Mouse (Mus musculus): ENCODE data around the gene Mtor. TPM values are rescaled to one million over a fixed set of nuclear protein-coding genes. Genes with fewer than 3 reads are reported as not detected.

The Mtor gene
- polyA plus RNA-seq, 1 experiment from 2014 or later, result 15.2 TPM

GRCm38 (mm10) chr4:148591171-148591630 lies 142.8 kb downstream of the Mtor start, which contains the start of gene Srm:
Gene Srm, plus strand, starts transcription at chr4:148591503.
- ATAC-seq (ENCODE audit: insufficient read depth, low FRiP score), result peak; percentile 99
- under 1% methylated on average over 50 of the region's 50 CpGs for WGBS
- peaks cover 21% of the 10 kb centered on the region for H3K36me3 ChIP-seq (ENCODE audit: control insufficient read depth, insufficient read depth, low read length)
- peak within 1 kb of the TSS; percentile 92 for H3K4me2 ChIP-seq (ENCODE audit: low read depth, low read length)
- H3K4me3 ChIP-seq (replicated peaks; ENCODE audit: low read length), result peak within 1 kb of the TSS; percentile 94
- peak within 1 kb of the TSS; percentile 90 for H3K9ac ChIP-seq (ENCODE audit: low read length)
- peak within 1 kb of the TSS; percentile 72 for H3K27ac ChIP-seq (ENCODE audit: low read length)
- H3K9me3 ChIP-seq (replicated peaks; ENCODE audit: control insufficient read depth, low read length), result no peaks in the 10 kb centered on the region
- H3K4me1 ChIP-seq (ENCODE audit: control insufficient read depth, insufficient read depth, low read length), result peaks cover 10% of the 10 kb centered on the region; the same call in 1 of the 2 replicates
- H3K27me3 ChIP-seq (ENCODE audit: control insufficient read depth, insufficient read depth, low read length), result no peaks in the 10 kb centered on the region

GRCm38 (mm10) chr4:148591637-148592380 lies 143.4 kb downstream of the Mtor start:
- peaks cover 10% of the 10 kb centered on the region; the same call in 1 of the 2 replicates for H3K4me1 ChIP-seq (ENCODE audit: control insufficient read depth, insufficient read depth, low read length)
- peaks cover 27% of the 10 kb centered on the region for H3K36me3 ChIP-seq (ENCODE audit: control insufficient read depth, insufficient read depth, low read length)
- H3K4me2 ChIP-seq (ENCODE audit: low read depth, low read length), result peak overlapping the region; percentile 92
- peak overlapping the region; percentile 94 for H3K4me3 ChIP-seq (replicated peaks; ENCODE audit: low read length)
- H3K27ac ChIP-seq (ENCODE audit: low read length), result 0 out of 2 replicates have a peak overlapping the region, but pooled peaks have one; percentile 38
- H3K9me3 ChIP-seq (replicated peaks; ENCODE audit: control insufficient read depth, low read length), result no peaks in the 10 kb centered on the region
- under 1% methylated on average over 53 of the region's 53 CpGs for WGBS
- H3K27me3 ChIP-seq (ENCODE audit: control insufficient read depth, insufficient read depth, low read length), result no peaks in the 10 kb centered on the region
- H3K9ac ChIP-seq (ENCODE audit: low read length), result peak overlapping the region; percentile 90
- ATAC-seq (ENCODE audit: insufficient read depth, low FRiP score), result no peak; the same call in 1 of the 2 replicates

- ATAC-seq (ENCODE audit: insufficient read depth, low FRiP score), result no peak
- WGBS, result 94% methylated on average over 11 of the region's 11 CpGs
- Histone ChIP-seq H3K27me3 (ENCODE audit: control insufficient read depth, insufficient read depth, low read length) (no peaks in the 10 kb centered on the region), H3K36me3 (ENCODE audit: control insufficient read depth, insufficient read depth, low read length) (peaks cover 40% of the 10 kb centered on the region), H3K4me1 (ENCODE audit: control insufficient read depth, insufficient read depth, low read length) (peaks cover 10% of the 10 kb centered on the region; the same call in 1 of the 2 replicates), H3K9me3 (replicated peaks; ENCODE audit: control insufficient read depth, low read length) (no peaks in the 10 kb centered on the region; the same call in 1 of the 2 replicates), H3K9ac (ENCODE audit: low read length) (no peak overlapping the region), H3K4me3 (replicated peaks; ENCODE audit: low read length) (no peak overlapping the region), H3K4me2 (ENCODE audit: low read depth, low read length) (no peak overlapping the region), H3K27ac (ENCODE audit: low read length) (no peak overlapping the region)
These were observed 145.6 kb downstream of the Mtor start for GRCm38 (mm10) chr4:148593996-148594395.

GRCm38 (mm10) chr4:148595916-148596315 lies 147.5 kb downstream of the Mtor start:
- Histone ChIP-seq H3K4me1 (ENCODE audit: control insufficient read depth, insufficient read depth, low read length) (0 out of 2 replicates have a peak, but pooled peaks cover 10% of the 10 kb centered on the region), H3K27ac (ENCODE audit: low read length) (no peak overlapping the region), H3K9me3 (replicated peaks; ENCODE audit: control insufficient read depth, low read length) (no peaks in the 10 kb centered on the region; the same call in 1 of the 2 replicates), H3K9ac (ENCODE audit: low read length) (no peak overlapping the region), H3K36me3 (ENCODE audit: control insufficient read depth, insufficient read depth, low read length) (peaks cover 40% of the 10 kb centered on the region), H3K4me2 (ENCODE audit: low read depth, low read length) (no peak overlapping the region), H3K4me3 (replicated peaks; ENCODE audit: low read length) (no peak overlapping the region), H3K27me3 (ENCODE audit: control insufficient read depth, insufficient read depth, low read length) (no peaks in the 10 kb centered on the region)
- no peak for ATAC-seq (ENCODE audit: insufficient read depth, low FRiP score)
- 86% methylated on average over 6 of the region's 6 CpGs for WGBS

GRCm38 (mm10) chr4:148596731-148597130 lies 148.3 kb downstream of the Mtor start:
- Histone ChIP-seq H3K36me3 (ENCODE audit: control insufficient read depth, insufficient read depth, low read length) (peaks cover 40% of the 10 kb centered on the region), H3K27me3 (ENCODE audit: control insufficient read depth, insufficient read depth, low read length) (no peaks in the 10 kb centered on the region), H3K4me2 (ENCODE audit: low read depth, low read length) (no peak overlapping the region), H3K4me3 (replicated peaks; ENCODE audit: low read length) (no peak overlapping the region), H3K9ac (ENCODE audit: low read length) (no peak overlapping the region), H3K9me3 (replicated peaks; ENCODE audit: control insufficient read depth, low read length) (no peaks in the 10 kb centered on the region; the same call in 1 of the 2 replicates), H3K27ac (ENCODE audit: low read length) (no peak overlapping the region), H3K4me1 (ENCODE audit: control insufficient read depth, insufficient read depth, low read length) (0 out of 2 replicates have a peak, but pooled peaks cover 10% of the 10 kb centered on the region)
- 95% methylated on average over 3 of the region's 3 CpGs for WGBS
- ATAC-seq (ENCODE audit: insufficient read depth, low FRiP score), result no peak

GRCm38 (mm10) chr4:148598826-148599225 lies 150.4 kb downstream of the Mtor start:
- 93% methylated on average over 12 of the region's 12 CpGs for WGBS
- H3K27me3 ChIP-seq (ENCODE audit: control insufficient read depth, insufficient read depth, low read length), result no peaks in the 10 kb centered on the region
- H3K4me3 ChIP-seq (replicated peaks; ENCODE audit: low read length), result no peak overlapping the region
- H3K4me2 ChIP-seq (ENCODE audit: low read depth, low read length), result no peak overlapping the region
- no peaks in the 10 kb centered on the region for H3K4me1 ChIP-seq (ENCODE audit: control insufficient read depth, insufficient read depth, low read length)
- ATAC-seq (ENCODE audit: insufficient read depth, low FRiP score), result no peak
- no peaks in the 10 kb centered on the region; the same call in 1 of the 2 replicates for H3K9me3 ChIP-seq (replicated peaks; ENCODE audit: control insufficient read depth, low read length)
- H3K36me3 ChIP-seq (ENCODE audit: control insufficient read depth, insufficient read depth, low read length), result peaks cover 37% of the 10 kb centered on the region
- no peak overlapping the region for H3K27ac ChIP-seq (ENCODE audit: low read length)
- H3K9ac ChIP-seq (ENCODE audit: low read length), result no peak overlapping the region

- H3K9me3 ChIP-seq (replicated peaks; ENCODE audit: control insufficient read depth, low read length), result no peaks in the 10 kb centered on the region; the same call in 1 of the 2 replicates
- H3K27ac ChIP-seq (ENCODE audit: low read length), result no peak overlapping the region
- no peaks in the 10 kb centered on the region for H3K27me3 ChIP-seq (ENCODE audit: control insufficient read depth, insufficient read depth, low read length)
- H3K4me3 ChIP-seq (replicated peaks; ENCODE audit: low read length), result no peak overlapping the region
- H3K4me2 ChIP-seq (ENCODE audit: low read depth, low read length), result no peak overlapping the region
- WGBS, result 85% methylated on average over 4 of the region's 4 CpGs
- H3K36me3 ChIP-seq (ENCODE audit: control insufficient read depth, insufficient read depth, low read length), result peaks cover 25% of the 10 kb centered on the region
- no peak overlapping the region for H3K9ac ChIP-seq (ENCODE audit: low read length)
- H3K4me1 ChIP-seq (ENCODE audit: control insufficient read depth, insufficient read depth, low read length), result no peaks in the 10 kb centered on the region
- ATAC-seq (ENCODE audit: insufficient read depth, low FRiP score), result no peak
These were observed 151.9 kb downstream of the Mtor start for GRCm38 (mm10) chr4:148600316-148600715.

- H3K9me3 ChIP-seq (replicated peaks; ENCODE audit: control insufficient read depth, low read length), result no peaks in the 10 kb centered on the region; the same call in 1 of the 2 replicates
- no peak overlapping the region for H3K4me3 ChIP-seq (replicated peaks; ENCODE audit: low read length)
- H3K36me3 ChIP-seq (ENCODE audit: control insufficient read depth, insufficient read depth, low read length), result peaks cover 12% of the 10 kb centered on the region; the same call in 1 of the 2 replicates
- H3K27me3 ChIP-seq (ENCODE audit: control insufficient read depth, insufficient read depth, low read length), result no peaks in the 10 kb centered on the region
- H3K27ac ChIP-seq (ENCODE audit: low read length), result no peak overlapping the region
- no peaks in the 10 kb centered on the region for H3K4me1 ChIP-seq (ENCODE audit: control insufficient read depth, insufficient read depth, low read length)
- H3K4me2 ChIP-seq (ENCODE audit: low read depth, low read length), result no peak overlapping the region
- no peak overlapping the region for H3K9ac ChIP-seq (ENCODE audit: low read length)
- WGBS, result 69% methylated on average over 4 of the region's 4 CpGs
- ATAC-seq (ENCODE audit: insufficient read depth, low FRiP score), result no peak
These were observed 153.5 kb downstream of the Mtor start for GRCm38 (mm10) chr4:148601871-148602270.

All from stomach, embryonic 16.5 days (tissue).